In genomic region chr4:87834310-87834709, GRCm38 (mm10) we compare ENCODE assay signal across 10 mouse cellular contexts.
DNase-seq lines count a peak whose midpoint lies in the region; ATAC-seq and TF ChIP-seq lines count a peak whose summit lies in the region.
"Had no signal": no experiment of that assay in that cellular context is flagged by ENCODE, and none has a peak within 500 bp of the region (broad histone marks: within the 10 kb centered on the region; RNA-seq: fewer than 3 reads in every experiment).

No protein-coding gene starts in this region.

- no peaks in the 10 kb centered on the region for H3K27me3 ChIP-seq in hindbrain, embryonic 13.5 days
- H3K27me3 ChIP-seq in midbrain, embryonic 16.5 days (ENCODE audit: control insufficient read depth, insufficient read depth, low read depth, low read length) = no peaks in the 10 kb centered on the region

- peaks cover 19% of the 10 kb centered on the region for H3K4me1 ChIP-seq in hindbrain, embryonic 13.5 days (replicated peaks)
- H3K4me1 ChIP-seq in midbrain, embryonic 16.5 days (ENCODE audit: control insufficient read depth, insufficient read depth, low read length) = peaks cover 3% of the 10 kb centered on the region; the same call in 1 of the 2 replicates
- no peaks in the 10 kb centered on the region for H3K4me1 ChIP-seq in lung, adult 2 months (ENCODE audit: control insufficient read depth, insufficient read depth, low read length)

- no peak for TF ChIP-seq CTCF in lung, adult 2 months (IDR thresholded peaks at IDR 0.05; ENCODE audit: insufficient read depth, low read length)

- no peaks in the 10 kb centered on the region for H3K36me3 ChIP-seq in hindbrain, embryonic 13.5 days
- no peaks in the 10 kb centered on the region for H3K36me3 ChIP-seq in midbrain, embryonic 16.5 days (ENCODE audit: control insufficient read depth, insufficient read depth, low read length)

- no peak for TF ChIP-seq POLR2A in lung, adult 2 months (IDR thresholded peaks at IDR 0.05; ENCODE audit: borderline replicate concordance, extremely low read depth, low read depth, low read length)

- peak overlapping the region; percentile 81 for H3K27ac ChIP-seq in hindbrain, embryonic 13.5 days
- no peak overlapping the region for H3K27ac ChIP-seq in midbrain, embryonic 16.5 days (ENCODE audit: low read length)
- H3K27ac ChIP-seq: left cerebral cortex, adult 2 months had no signal

- H3K4me3 ChIP-seq in hindbrain, embryonic 13.5 days = no peak overlapping the region
- no peak overlapping the region for H3K4me3 ChIP-seq in midbrain, embryonic 16.5 days (ENCODE audit: low read depth, low read length)
- no peak overlapping the region for H3K4me3 ChIP-seq in lung, adult 2 months (replicated peaks; ENCODE audit: extremely low read depth, low read depth, low read length)
- H3K4me3 ChIP-seq: left cerebral cortex, adult 2 months had no signal

- H3K9me3 ChIP-seq in hindbrain, embryonic 13.5 days = no peaks in the 10 kb centered on the region
- no peaks in the 10 kb centered on the region for H3K9me3 ChIP-seq in midbrain, embryonic 16.5 days (replicated peaks; ENCODE audit: control insufficient read depth, low read length, poor library complexity, severe bottlenecking)

- peak; percentile 69; the same call in 1 of the 2 replicates for ATAC-seq in hindbrain, embryonic 13.5 days (ENCODE audit: low FRiP score)
- peak; percentile 61; the same call in 1 of the 2 replicates for ATAC-seq in midbrain, embryonic 16.5 days
- no peak for ATAC-seq in erythroblast, adult 5-6 weeks (replicated peaks; ENCODE audit: low FRiP score, poor library complexity, severe bottlenecking)

- H3K9ac ChIP-seq in hindbrain, embryonic 13.5 days = no peak overlapping the region
- no peak overlapping the region for H3K9ac ChIP-seq in midbrain, embryonic 16.5 days (ENCODE audit: low read depth, low read length)

- DNase-seq in Muller cell, postnatal 12 days (ENCODE audit: inconsistent ontology term) = peak; percentile 66
- peak; percentile 65 for DNase-seq in embryo, embryonic 10.5 days (ENCODE audit: low spot score)
- DNase-seq in lung, adult 2 months = no peak
- no peak for DNase-seq in cerebellum, postnatal 10 days
- DNase-seq: adrenal gland, postnatal 25 days; lung, adult 18-20 months had no signal

- WGBS in hindbrain, embryonic 13.5 days = 15% methylated on average over 2 of the region's 2 CpGs
- WGBS in midbrain, embryonic 16.5 days = 17% methylated on average over 2 of the region's 2 CpGs
- WGBS in lung, adult 2 months = 72% methylated on average over 2 of the region's 2 CpGs

- H3K4me2 ChIP-seq in hindbrain, embryonic 13.5 days = no peak overlapping the region
- no peak overlapping the region for H3K4me2 ChIP-seq in midbrain, embryonic 16.5 days (ENCODE audit: low read length)

Comparison
In these comparisons a context has a peak if more than half of its experiments do, and no peak if none do; other contexts are left out.
1. DNase-seq: peak in Muller cell, postnatal 12 days (single experiment) and embryo, embryonic 10.5 days (single experiment); none in lung, adult 2 months (single experiment) and cerebellum, postnatal 10 days (0 of 2).